Mouse (Mus musculus) forebrain, embryonic 15.5 days (tissue): ENCODE results near the gene Ccin. TPM values are rescaled to one million over a fixed set of nuclear protein-coding genes. Genes with fewer than 3 reads are reported as not detected.

Source experiments
- ATAC-seq: fragments of 200-750 bp; cut with Nextera tagmentation; replicated peaks from 2 replicates; pipeline ENCODE4 v1.8.0; 2017; ENCODE audit warnings: mild to moderate bottlenecking, moderate TSS enrichment, moderate library complexity
- H3K27ac ChIP-seq: fragments of 300-500 bp; sonication (generic); replicated peaks from 2 replicates; pipeline ENCODE4 v1.5.1; 2015; ENCODE audit warnings: mild to moderate bottlenecking, inconsistent platforms
- H3K27me3 ChIP-seq: fragments of 300-500 bp; sonication (generic); 2 replicates; pipeline ENCODE4 v1.6.1; 2015; ENCODE audit warnings: inconsistent platforms
- H3K36me3 ChIP-seq: fragments of 300-500 bp; sonication (generic); 2 replicates; pipeline ENCODE4 v1.6.1; 2015; ENCODE audit warnings: mild to moderate bottlenecking, inconsistent platforms
- H3K4me1 ChIP-seq: fragments of 300-500 bp; sonication (generic); 2 replicates; pipeline ENCODE4 v1.6.1; 2015; ENCODE audit warnings: inconsistent platforms
- H3K4me2 ChIP-seq: fragments of 300-500 bp; sonication (generic); replicated peaks from 2 replicates; pipeline ENCODE4 v1.6.1; 2015; ENCODE audit warnings: mild to moderate bottlenecking, inconsistent platforms
- H3K4me3 ChIP-seq: fragments of 300-500 bp; sonication (generic); 2 replicates; pipeline ENCODE4 v1.5.1; 2015; ENCODE audit warnings: mild to moderate bottlenecking, inconsistent platforms
- H3K9ac ChIP-seq: fragments of 300-500 bp; sonication (generic); replicated peaks from 2 replicates; pipeline ENCODE4 v1.6.1; 2015; ENCODE audit warnings: mild to moderate bottlenecking, inconsistent platforms
- H3K9me3 ChIP-seq: fragments of 300-500 bp; sonication (generic); 2 replicates; pipeline ENCODE4 v1.6.1; 2016; ENCODE audit warnings: inconsistent platforms
- WGBS: fragments of 180-500 bp; shearing (Covaris S2); methylation state at CpG from one replicate; pipeline ENCODE4 v1.1.7; 2015; ENCODE audit warnings: mixed read lengths; 5-methylcytosine and 5-hydroxymethylcytosine counted together
- polyA plus RNA-seq: library from polyadenylated mRNA; unstranded; fragments of >200 nt; fragmentation: Nextera tagmentation; extraction: Ambion mirVana; gene quantifications from 2 replicates; pipeline ENCODE4 v1.2.1, GENCODE M21; 2015

The Ccin gene
- polyA plus RNA-seq, 1 experiment from 2014 or later, result not detected

- Histone ChIP-seq H3K4me2 (no peak within 1 kb of the TSS), H3K4me1 (no peaks in the 10 kb centered on the region), H3K36me3 (no peaks in the 10 kb centered on the region), H3K27ac (no peak within 1 kb of the TSS), H3K27me3 (no peaks in the 10 kb centered on the region), H3K4me3 (no peak within 1 kb of the TSS), H3K9me3 (no peaks in the 10 kb centered on the region), H3K9ac (no peak within 1 kb of the TSS)
- 95% methylated on average over 5 of the region's 5 CpGs for WGBS
- ATAC-seq, result no peak
Observed at GRCm38 (mm10) chr4:44004126-44004525, 20.8 kb downstream of the Ccin start, which contains the start of gene Clta. TSS of gene Clta (plus strand) at chr4:44004452.

- 74% methylated on average over 3 of the region's 3 CpGs for WGBS
- Histone ChIP-seq H3K27ac (no peak overlapping the region), H3K9me3 (no peaks in the 10 kb centered on the region), H3K4me3 (no peak overlapping the region), H3K4me1 (no peaks in the 10 kb centered on the region), H3K27me3 (no peaks in the 10 kb centered on the region), H3K36me3 (no peaks in the 10 kb centered on the region), H3K9ac (no peak overlapping the region), H3K4me2 (no peak overlapping the region)
- no peak for ATAC-seq
Observed at GRCm38 (mm10) chr4:44004623-44005409, 21.5 kb downstream of the Ccin start.

- Histone ChIP-seq H3K27ac (no peak overlapping the region), H3K4me2 (no peak overlapping the region), H3K4me3 (no peak overlapping the region), H3K9me3 (no peaks in the 10 kb centered on the region), H3K4me1 (peaks cover 25% of the 10 kb centered on the region), H3K36me3 (no peaks in the 10 kb centered on the region), H3K27me3 (no peaks in the 10 kb centered on the region), H3K9ac (no peak overlapping the region)
- no peak for ATAC-seq
- WGBS, result 100% methylated on average over 1 of the region's 1 CpGs
Observed at GRCm38 (mm10) chr4:44010176-44010575, 26.9 kb downstream of the Ccin start.

GRCm38 (mm10) chr4:44010893-44011292, 27.6 kb downstream of the Ccin start:
- 43% methylated on average over 2 of the region's 2 CpGs for WGBS
- Histone ChIP-seq H3K4me1 (peaks cover 27% of the 10 kb centered on the region), H3K27me3 (no peaks in the 10 kb centered on the region), H3K9ac (no peak overlapping the region), H3K27ac (no peak overlapping the region), H3K36me3 (no peaks in the 10 kb centered on the region), H3K9me3 (no peaks in the 10 kb centered on the region), H3K4me3 (no peak overlapping the region), H3K4me2 (no peak overlapping the region)
- no peak for ATAC-seq

- Histone ChIP-seq H3K27me3 (no peaks in the 10 kb centered on the region), H3K9ac (peak overlapping the region; percentile 98), H3K4me2 (peak overlapping the region; percentile 97), H3K9me3 (no peaks in the 10 kb centered on the region), H3K4me3 (peak overlapping the region; percentile 97), H3K27ac (peak overlapping the region; percentile 85), H3K36me3 (no peaks in the 10 kb centered on the region), H3K4me1 (peaks cover 30% of the 10 kb centered on the region)
- no peak for ATAC-seq
- 81% methylated on average over 3 of the region's 3 CpGs for WGBS
Observed at GRCm38 (mm10) chr4:44011799-44012198, 28.5 kb downstream of the Ccin start.

- peak overlapping the region; percentile 98 for H3K9ac ChIP-seq
- WGBS, result under 1% methylated on average over 77 of the region's 77 CpGs
- H3K27ac ChIP-seq, result peak overlapping the region; percentile 85
- no peaks in the 10 kb centered on the region for H3K9me3 ChIP-seq
- H3K4me2 ChIP-seq, result peak overlapping the region; percentile 97
- no peaks in the 10 kb centered on the region for H3K27me3 ChIP-seq
- peak overlapping the region; percentile 97 for H3K4me3 ChIP-seq
- no peaks in the 10 kb centered on the region for H3K36me3 ChIP-seq
- peaks cover 30% of the 10 kb centered on the region for H3K4me1 ChIP-seq
- ATAC-seq, result peak; percentile 99
Observed at GRCm38 (mm10) chr4:44012376-44013367, 29.4 kb downstream of the Ccin start.

- Histone ChIP-seq H3K27me3 (no peaks in the 10 kb centered on the region), H3K4me2 (peak overlapping the region; percentile 97), H3K36me3 (no peaks in the 10 kb centered on the region; the same call in 1 of the 2 replicates), H3K9me3 (no peaks in the 10 kb centered on the region), H3K4me3 (peak overlapping the region; percentile 97), H3K4me1 (peaks cover 30% of the 10 kb centered on the region), H3K27ac (no peak overlapping the region), H3K9ac (peak overlapping the region; percentile 98)
- ATAC-seq, result no peak
- 26% methylated on average over 11 of the region's 11 CpGs for WGBS
Observed at GRCm38 (mm10) chr4:44013391-44014070, 30.2 kb downstream of the Ccin start.

- Histone ChIP-seq H3K9me3 (no peaks in the 10 kb centered on the region), H3K4me3 (no peak overlapping the region), H3K4me1 (peaks cover 30% of the 10 kb centered on the region), H3K4me2 (no peak overlapping the region), H3K27me3 (no peaks in the 10 kb centered on the region), H3K9ac (no peak overlapping the region), H3K27ac (no peak overlapping the region), H3K36me3 (peaks cover 23% of the 10 kb centered on the region)
- 91% methylated on average over 4 of the region's 4 CpGs for WGBS
- no peak for ATAC-seq
Observed at GRCm38 (mm10) chr4:44016071-44016470, 32.8 kb downstream of the Ccin start.

- no peak for ATAC-seq
- peaks cover 29% of the 10 kb centered on the region for H3K4me1 ChIP-seq
Observed at GRCm38 (mm10) chr4:44016791-44017190, 33.5 kb downstream of the Ccin start.

GRCm38 (mm10) chr4:44022323-44022722, 39.0 kb downstream of the Ccin start:
- peaks cover 68% of the 10 kb centered on the region for H3K36me3 ChIP-seq
- no peaks in the 10 kb centered on the region for H3K9me3 ChIP-seq
- no peak for ATAC-seq
- no peaks in the 10 kb centered on the region for H3K27me3 ChIP-seq
- 88% methylated on average over 4 of the region's 4 CpGs for WGBS
- no peak overlapping the region for H3K4me3 ChIP-seq
- H3K4me1 ChIP-seq, result no peaks in the 10 kb centered on the region
- no peak overlapping the region for H3K27ac ChIP-seq
- no peak overlapping the region for H3K9ac ChIP-seq
- H3K4me2 ChIP-seq, result no peak overlapping the region

More at GRCm38 (mm10) chr4:44016791-44017190, 33.5 kb downstream of the Ccin start:
- Histone ChIP-seq H3K4me3 (no peak overlapping the region), H3K27ac (no peak overlapping the region), H3K9ac (no peak overlapping the region), H3K4me2 (no peak overlapping the region), H3K27me3 (no peaks in the 10 kb centered on the region), H3K36me3 (peaks cover 26% of the 10 kb centered on the region), H3K9me3 (no peaks in the 10 kb centered on the region)
- WGBS, result 93% methylated on average over 12 of the region's 12 CpGs

GRCm38 (mm10) chr4:44022766-44023165, 39.5 kb downstream of the Ccin start:
- WGBS, result 93% methylated on average over 11 of the region's 11 CpGs
- Histone ChIP-seq H3K36me3 (peaks cover 72% of the 10 kb centered on the region), H3K4me1 (no peaks in the 10 kb centered on the region), H3K27me3 (no peaks in the 10 kb centered on the region), H3K9me3 (no peaks in the 10 kb centered on the region), H3K27ac (no peak overlapping the region), H3K4me2 (no peak overlapping the region), H3K9ac (no peak overlapping the region), H3K4me3 (no peak overlapping the region)
- no peak for ATAC-seq
